Mouse (Mus musculus): ENCODE data around the gene Hhat. TPM values are rescaled to one million over a fixed set of nuclear protein-coding genes. Genes with fewer than 3 reads are reported as not detected.

Hhat gene
- polyA plus RNA-seq, 1 experiment from 2014 or later: 9.0 TPM

Other genes with a start within 250 kb of the Hhat start
- 70.8 and 71.4 TPM in 2 replicates for gene Sertad4, start 84.5 kb upstream of the Hhat start, polyA plus RNA-seq (2015; fragmentation: Nextera tagmentation; extraction: Ambion mirVana)